Mouse (Mus musculus) MEL (cell line): ENCODE measurements around the gene Atg2a. TPM values are rescaled to one million over a fixed set of nuclear protein-coding genes. Genes with fewer than 3 reads are reported as not detected.

Source experiments
- DNase-seq: peaks from one replicate; pipeline ENCODE4 v3.0.0; 2011; ENCODE audit warnings: low read depth, low spot score
- H3K27ac ChIP-seq: 2 replicates; pipeline ENCODE4 v1.5.1; 2012; ENCODE audit warnings: low read depth, mild to moderate bottlenecking, control low read depth, low read length, moderate library complexity; ENCODE audit not compliant: control insufficient read depth
- H3K27me3 ChIP-seq, 2 experiments: fragments of 150-350 bp in 1 of 2; sonication (generic) in 1 of 2; 2 replicates each; pipeline ENCODE4 v1.6.1; 2012; ENCODE audit warnings: low read length in 2 of 2, mild to moderate bottlenecking in 2 of 2, improper control_type of control experiment in 1 of 2, moderate library complexity in 1 of 2; ENCODE audit not compliant: insufficient read depth in 2 of 2, control insufficient read depth in 1 of 2
- H3K36me3 ChIP-seq, 2 experiments: 2 replicates each; pipeline ENCODE4 v1.6.1; 2012 to 2014; ENCODE audit warnings: low read length in 2 of 2, improper control_type of control experiment in 1 of 2, inconsistent platforms in 1 of 2, mild to moderate bottlenecking in 1 of 2; ENCODE audit not compliant: insufficient read depth in 2 of 2, control insufficient read depth in 1 of 2
- H3K4me1 ChIP-seq, 2 experiments: fragments of 150-350 bp in 1 of 2; sonication (generic) in 1 of 2; 2 replicates each; pipeline ENCODE4 v1.6.1; 2012; ENCODE audit warnings: low read length in 2 of 2, improper control_type of control experiment in 1 of 2, mild to moderate bottlenecking in 1 of 2; ENCODE audit not compliant: insufficient read depth in 2 of 2, control insufficient read depth in 1 of 2
- H3K4me3 ChIP-seq, 2 experiments: fragments of 150-350 bp in 1 of 2; sonication (generic) in 1 of 2; 2 replicates each; pipeline ENCODE4 v1.5.1; 2012; ENCODE audit warnings: low read depth in 2 of 2, low read length in 2 of 2, mild to moderate bottlenecking in 2 of 2, moderate library complexity in 2 of 2, control low read depth in 1 of 2, improper control_type of control experiment in 1 of 2; ENCODE audit not compliant: control insufficient read depth in 1 of 2, insufficient read depth in 1 of 2
- H3K79me2 ChIP-seq: 2 replicates; pipeline ENCODE4 v1.6.1; 2012; ENCODE audit warnings: mild to moderate bottlenecking, low read length, moderate library complexity; ENCODE audit not compliant: control insufficient read depth, poor library complexity, insufficient read depth
- H3K9ac ChIP-seq: 2 replicates; pipeline ENCODE4 v1.6.1; 2012; ENCODE audit warnings: low read depth, mild to moderate bottlenecking, control low read depth, low read length, moderate library complexity; ENCODE audit not compliant: control insufficient read depth, poor library complexity, severe bottlenecking
- H3K9me3 ChIP-seq: fragments of 150-350 bp; sonication (generic); replicated peaks from 2 replicates; pipeline ENCODE4 v1.6.1; 2012; ENCODE audit warnings: mild to moderate bottlenecking, low read length, improper control_type of control experiment, moderate library complexity; ENCODE audit not compliant: insufficient read depth
- BHLHE40 ChIP-seq: IDR thresholded peaks from 2 replicates; pipeline ENCODE4 v1.6.1; 2012; ENCODE audit warnings: low read depth, mild to moderate bottlenecking, inconsistent platforms, low read length, improper control_type of control experiment, borderline replicate concordance
- CHD1 ChIP-seq: IDR thresholded peaks from 2 replicates; pipeline ENCODE4 v1.6.1; 2012; ENCODE audit warnings: low read depth, mild to moderate bottlenecking, inconsistent platforms, low read length, improper control_type of control experiment
- CHD2 ChIP-seq: IDR thresholded peaks from 2 replicates; pipeline ENCODE4 v1.6.1; 2011; ENCODE audit warnings: low read length, improper control_type of control experiment
- CTCF ChIP-seq, 3 experiments: IDR thresholded peaks in 2 of 3; conservative IDR thresholded peaks in 1 of 3; 2 replicates each; pipeline ENCODE4 v1.5.1; 2011 to 2012; ENCODE audit warnings: low read length in 3 of 3, low read depth in 2 of 3, mild to moderate bottlenecking in 2 of 3, improper control_type of control experiment in 1 of 3, inconsistent platforms in 1 of 3, mixed read lengths in 1 of 3, moderate library complexity in 1 of 3; ENCODE audit not compliant: control insufficient read depth in 1 of 3, insufficient read depth in 1 of 3, poor library complexity in 1 of 3, severe bottlenecking in 1 of 3
- E2F4 ChIP-seq: IDR thresholded peaks from 2 replicates; pipeline ENCODE4 v1.6.1; 2011; ENCODE audit warnings: low read depth, low read length, improper control_type of control experiment, borderline replicate concordance
- ELF1 ChIP-seq: IDR thresholded peaks from 2 replicates; pipeline ENCODE4 v1.6.1; 2014; ENCODE audit warnings: low read depth, mild to moderate bottlenecking, inconsistent platforms, low read length, improper control_type of control experiment, moderate library complexity
- EP300 ChIP-seq, 2 experiments: IDR thresholded peaks; 2 replicates each; pipeline ENCODE4 v1.6.1; 2011; ENCODE audit warnings: improper control_type of control experiment in 2 of 2, low read length in 2 of 2, low read depth in 1 of 2, mild to moderate bottlenecking in 1 of 2
- ETS1 ChIP-seq: IDR thresholded peaks from 2 replicates; pipeline ENCODE4 v1.6.1; 2012; ENCODE audit warnings: low read depth, mild to moderate bottlenecking, inconsistent platforms, low read length, improper control_type of control experiment, moderate library complexity
- GABPA ChIP-seq: IDR thresholded peaks from 2 replicates; pipeline ENCODE4 v1.6.1; 2012; ENCODE audit warnings: low read depth, mild to moderate bottlenecking, inconsistent platforms, low read length, improper control_type of control experiment, moderate library complexity
- GATA1 ChIP-seq: IDR thresholded peaks from 2 replicates; pipeline ENCODE4 v1.6.1; 2011; ENCODE audit warnings: low read depth, low read length, improper control_type of control experiment
- HCFC1 ChIP-seq: IDR thresholded peaks from 2 replicates; pipeline ENCODE4 v1.6.1; 2012; ENCODE audit warnings: low read depth, mild to moderate bottlenecking, inconsistent platforms, low read length, improper control_type of control experiment, moderate library complexity
- JUND ChIP-seq: IDR thresholded peaks from 2 replicates; pipeline ENCODE4 v1.6.1; 2011; ENCODE audit warnings: low read depth, mild to moderate bottlenecking, improper control_type of control experiment, low read length
- KAT2A ChIP-seq: conservative IDR thresholded peaks from 2 replicates; pipeline ENCODE4 v1.6.1; 2012; ENCODE audit warnings: low read depth, low read length, improper control_type of control experiment, inconsistent platforms
- MAFK ChIP-seq: IDR thresholded peaks from 2 replicates; pipeline ENCODE4 v1.6.1; 2011; ENCODE audit warnings: low read depth, mild to moderate bottlenecking, low read length, improper control_type of control experiment, borderline replicate concordance
- MAX ChIP-seq: IDR thresholded peaks from 2 replicates; pipeline ENCODE4 v1.6.1; 2011; ENCODE audit warnings: low read length, improper control_type of control experiment
- MAZ ChIP-seq: IDR thresholded peaks from 2 replicates; pipeline ENCODE4 v1.6.1; 2012; ENCODE audit warnings: low read depth, mild to moderate bottlenecking, inconsistent platforms, low read length, improper control_type of control experiment
- MEF2A ChIP-seq: IDR thresholded peaks from 2 replicates; pipeline ENCODE4 v1.6.1; 2014; ENCODE audit warnings: low read depth, mild to moderate bottlenecking, inconsistent platforms, low read length, improper control_type of control experiment; ENCODE audit not compliant: poor library complexity, insufficient replicate concordance, severe bottlenecking; ENCODE audit errors: extremely low read depth
- MYB ChIP-seq: IDR thresholded peaks from 2 replicates; pipeline ENCODE4 v1.6.1; 2011; ENCODE audit warnings: mild to moderate bottlenecking, low read depth, low read length, improper control_type of control experiment
- NELFE ChIP-seq: IDR thresholded peaks from 2 replicates; pipeline ENCODE4 v1.6.1; 2011; ENCODE audit warnings: low read depth, low read length, improper control_type of control experiment
- NRF1 ChIP-seq: IDR thresholded peaks from 2 replicates; pipeline ENCODE4 v1.6.1; 2014; ENCODE audit warnings: low read depth, mild to moderate bottlenecking, inconsistent platforms, low read length, improper control_type of control experiment, moderate library complexity; ENCODE audit not compliant: poor library complexity, insufficient read depth, severe bottlenecking
- POLR2AphosphoS2 ChIP-seq: IDR thresholded peaks from 2 replicates; pipeline ENCODE4 v1.6.1; 2011; ENCODE audit warnings: low read length, improper control_type of control experiment
- POLR2AphosphoS5 ChIP-seq: IDR thresholded peaks from 2 replicates; pipeline ENCODE4 v1.6.1; 2012; ENCODE audit warnings: low read depth, borderline replicate concordance, mild to moderate bottlenecking, inconsistent platforms, low read length, moderate library complexity, mixed read lengths
- RAD21 ChIP-seq: IDR thresholded peaks from 2 replicates; pipeline ENCODE4 v1.6.1; 2011; ENCODE audit warnings: mild to moderate bottlenecking, low read depth, low read length, improper control_type of control experiment
- RCOR1 ChIP-seq: IDR thresholded peaks from 2 replicates; pipeline ENCODE4 v1.6.1; 2012; ENCODE audit warnings: low read depth, mild to moderate bottlenecking, inconsistent platforms, low read length, improper control_type of control experiment
- SIN3A ChIP-seq: IDR thresholded peaks from 2 replicates; pipeline ENCODE4 v1.6.1; 2012; ENCODE audit warnings: low read length, improper control_type of control experiment, inconsistent platforms
- SMC3 ChIP-seq: IDR thresholded peaks from 2 replicates; pipeline ENCODE4 v1.6.1; 2011; ENCODE audit warnings: low read depth, low read length, improper control_type of control experiment
- TAL1 ChIP-seq: IDR thresholded peaks from 2 replicates; pipeline ENCODE4 v1.6.1; 2012; ENCODE audit warnings: mild to moderate bottlenecking, inconsistent platforms, low read length, moderate library complexity, mixed read lengths
- TBP ChIP-seq: IDR thresholded peaks from 2 replicates; pipeline ENCODE4 v1.8.0; 2011; ENCODE audit warnings: low read depth, low read length, improper control_type of control experiment
- TCF12 ChIP-seq: IDR thresholded peaks from 2 replicates; pipeline ENCODE4 v1.6.1; 2014; ENCODE audit warnings: low read depth, mild to moderate bottlenecking, inconsistent platforms, low read length, improper control_type of control experiment, moderate library complexity
- USF1 ChIP-seq: IDR thresholded peaks from 2 replicates; pipeline ENCODE4 v1.6.1; 2014; ENCODE audit warnings: low read depth, mild to moderate bottlenecking, inconsistent platforms, low read length, improper control_type of control experiment, moderate library complexity
- USF2 ChIP-seq, 2 experiments: IDR thresholded peaks; 2 replicates each; pipeline ENCODE4 v1.6.1; 2011 to 2012; ENCODE audit warnings: improper control_type of control experiment in 2 of 2, low read length in 2 of 2, borderline replicate concordance in 1 of 2, inconsistent platforms in 1 of 2, low read depth in 1 of 2, mild to moderate bottlenecking in 1 of 2; ENCODE audit not compliant: insufficient read depth in 1 of 2
- ZC3H11A ChIP-seq: IDR thresholded peaks from 2 replicates; pipeline ENCODE4 v1.6.1; 2012; ENCODE audit warnings: low read depth, mild to moderate bottlenecking, inconsistent platforms, low read length, improper control_type of control experiment
- ZKSCAN1 ChIP-seq: IDR thresholded peaks from 2 replicates; pipeline ENCODE4 v1.6.1; 2012; ENCODE audit warnings: low read depth, mild to moderate bottlenecking, inconsistent platforms, low read length, improper control_type of control experiment, moderate library complexity
- ZMIZ1 ChIP-seq: IDR thresholded peaks from 2 replicates; pipeline ENCODE4 v1.6.1; 2012; ENCODE audit warnings: low read depth, mild to moderate bottlenecking, inconsistent platforms, low read length, improper control_type of control experiment, moderate library complexity
- ZNF384 ChIP-seq: IDR thresholded peaks from 2 replicates; pipeline ENCODE4 v1.6.1; 2012; ENCODE audit warnings: low read depth, mild to moderate bottlenecking, inconsistent platforms, low read length, improper control_type of control experiment
- polyA plus RNA-seq, 2 experiments: library from polyadenylated mRNA; stranded (reverse) in 1 of 2; unstranded in 1 of 2; fragments of >175 nt in 1 of 2; fragments of >200 nt in 1 of 2; gene quantifications; 2 replicates each; pipeline versions ENCODE4 v1.2.1 to v1.2.4; 2012; ENCODE audit warnings: low replicate concordance in 2 of 2, low read depth in 1 of 2; ENCODE audit not compliant: insufficient read length in 2 of 2, insufficient read depth in 1 of 2, missing spikeins in 1 of 2
- total RNA-seq: library from RNA; depleted of rRNA; stranded (reverse); fragments of 300-350 nt; gene quantifications from 2 replicates; pipeline ENCODE4 v1.2.3, GENCODE M21; 2012

Atg2a gene
- total and polyA plus RNA-seq, 3 experiments: 7.9 to 21.7 TPM; not detected in 1

DNA sequence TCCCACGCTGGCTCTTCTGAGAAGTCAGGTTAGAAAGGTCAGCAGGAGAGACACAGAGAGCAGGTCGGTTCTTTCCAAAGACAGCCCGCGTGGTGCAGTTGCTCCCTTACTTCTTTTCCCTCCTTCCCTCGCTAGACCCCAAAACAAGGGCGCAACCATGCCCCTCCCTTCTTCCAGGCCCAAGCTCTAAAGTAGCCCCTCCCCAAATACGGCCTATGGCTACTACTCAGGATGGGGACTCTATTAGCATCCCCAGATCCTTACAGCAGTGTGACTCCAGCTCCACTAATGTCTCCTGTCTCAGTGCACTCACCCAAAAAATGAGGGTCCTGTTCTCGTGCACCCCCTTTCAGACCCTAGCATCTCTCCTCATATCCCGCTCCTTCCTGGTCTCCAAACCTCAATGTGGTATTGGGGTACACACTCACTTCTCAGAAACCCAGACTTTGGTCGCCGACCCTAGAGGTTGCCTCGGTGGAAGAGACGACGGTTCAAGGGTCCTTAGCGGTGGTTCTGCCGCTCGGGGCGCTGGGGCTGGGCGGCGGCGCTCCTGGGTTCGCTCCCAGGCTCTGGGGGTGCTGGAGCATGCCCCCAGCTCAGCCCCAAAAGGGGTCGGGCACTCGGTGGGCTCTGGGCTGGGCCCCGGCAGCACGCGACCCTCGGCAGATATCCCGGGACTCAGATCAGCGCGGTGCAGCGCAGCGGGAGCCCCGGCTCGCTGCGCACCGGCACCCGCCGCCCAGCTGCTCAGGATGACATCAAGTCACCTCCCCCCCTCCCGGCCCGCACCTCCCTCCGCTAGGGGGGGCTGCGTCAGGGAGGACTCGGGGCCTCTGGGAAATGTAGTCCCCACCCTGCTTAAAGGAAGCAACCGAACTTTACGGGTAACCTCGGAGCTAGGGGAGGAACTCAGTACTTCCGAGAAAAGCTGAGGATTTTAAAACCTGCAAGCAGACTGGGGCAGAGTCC lies 6.1 kb upstream of the Atg2a start, which contains the start of gene Ppp2r5b:
TSS of gene Ppp2r5b (minus strand) at position 789 of the 969 bp plus-strand sequence.
- peak; percentile 95 for DNase-seq
- Histone ChIP-seq H3K4me1 (peaks cover 6 to 40% of the 10 kb centered on the region in 2 experiments), H3K36me3 (peaks cover 0 to 35% of the 10 kb centered on the region in 2 experiments; a peak in 2 of 4 replicates), H3K27me3 (no peaks in the 10 kb centered on the region), H3K79me2 (peaks cover 5% of the 10 kb centered on the region; the same call in 1 of the 2 replicates), H3K9ac (peak within 1 kb of the TSS; percentile 86), H3K9me3 (no peaks in the 10 kb centered on the region), H3K4me3 (peak within 1 kb of the TSS; percentile 54 to 85), H3K27ac (peak within 1 kb of the TSS; percentile 94)
- TF ChIP-seq POLR2AphosphoS5: no peak
- no peak for TF ChIP-seq E2F4
- TF ChIP-seq ZC3H11A: no peak
- TF ChIP-seq MYB: no peak
- TF ChIP-seq USF1: no peak
- no peak for TF ChIP-seq MAX
- peak; percentile 98 for TF ChIP-seq MAZ
- TF ChIP-seq MEF2A: no peak
- TF ChIP-seq RCOR1: no peak
- no peak for TF ChIP-seq ZMIZ1
- no peak for TF ChIP-seq EP300 (IDR thresholded peaks at IDR 0.05; ENCODE audit: low read depth in 1 of 2, low read length in 2 of 2)
- no peak for TF ChIP-seq CHD2
- no peak for TF ChIP-seq CHD1
- peak in 2 of 3 experiments; percentile 53 to 85; a peak in 5 of 6 replicates for TF ChIP-seq CTCF (IDR thresholded peaks at IDR 0.05 in 2 of 3, conservative IDR thresholded peaks at IDR 0.05 in 1 of 3; ENCODE audit: control insufficient read depth in 1 of 3, insufficient read depth in 1 of 3, low read depth in 2 of 3, low read length in 3 of 3, poor library complexity in 1 of 3, severe bottlenecking in 1 of 3)
- TF ChIP-seq USF2 (IDR thresholded peaks at IDR 0.05; ENCODE audit: borderline replicate concordance in 1 of 2, insufficient read depth in 1 of 2, low read depth in 1 of 2, low read length in 2 of 2): no peak
- peak; percentile 74 for TF ChIP-seq ETS1
- TF ChIP-seq NRF1: no peak
- no peak for TF ChIP-seq GABPA
- peak; percentile 85 for TF ChIP-seq HCFC1
- TF ChIP-seq BHLHE40: no peak; the same call in 1 of the 2 replicates
- no peak for TF ChIP-seq JUND
- TF ChIP-seq KAT2A: no peak; the same call in 1 of the 2 replicates
- no peak for TF ChIP-seq GATA1
- no peak for TF ChIP-seq TBP
- TF ChIP-seq MAFK: no peak
- no peak for TF ChIP-seq RAD21
- TF ChIP-seq TCF12: 0 out of 2 replicates have a peak, but pooled peaks have one; percentile 30
- TF ChIP-seq SIN3A: peak; percentile 87
- TF ChIP-seq POLR2AphosphoS2: no peak
- no peak for TF ChIP-seq SMC3
- no peak for TF ChIP-seq ZKSCAN1
- TF ChIP-seq TAL1: no peak
- no peak for TF ChIP-seq ZNF384
- TF ChIP-seq NELFE: peak; percentile 26; the same call in 1 of the 2 replicates
- TF ChIP-seq ELF1: peak; percentile 77
